Mouse (Mus musculus): ENCODE measurements around the gene Fgf14.
"Not testable (repeated sequence)": the region's sequence is repeated elsewhere in the genome, so short reads cannot be mapped to it uniquely, and the experiment has no call there.

Gene Fgf14

DNA sequence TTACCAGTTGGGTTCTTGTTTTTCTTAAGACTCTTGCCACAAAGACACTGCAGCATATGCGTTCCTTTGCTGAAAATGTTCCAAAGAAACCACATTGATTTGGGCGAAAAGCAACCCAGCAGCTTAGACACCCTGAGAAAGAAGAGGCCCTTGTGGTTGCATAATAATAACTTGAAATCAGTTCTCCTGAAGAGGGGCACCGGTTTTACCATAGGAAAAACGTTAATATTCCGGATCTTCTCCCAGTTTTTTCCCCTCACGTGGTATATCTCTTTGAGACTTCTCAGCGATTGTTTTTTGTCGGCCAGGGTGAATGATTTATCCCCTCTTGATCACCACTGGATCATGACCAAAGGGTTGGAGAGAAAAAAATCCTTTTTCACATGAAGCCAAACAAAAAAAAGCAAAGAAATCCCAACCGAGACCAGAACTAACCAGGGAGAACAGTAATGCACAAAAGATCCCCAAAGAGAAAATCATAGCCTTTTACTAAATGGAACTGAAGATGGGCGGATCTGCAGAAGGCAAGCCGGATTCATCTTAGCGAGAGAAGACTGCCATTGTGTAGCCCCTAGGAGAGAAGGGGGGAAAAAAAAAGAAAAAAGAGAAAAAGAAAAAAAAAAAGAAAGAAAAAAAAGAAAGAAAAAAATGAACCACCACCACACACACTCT is at the start of gene Fgf14:
Gene Fgf14, minus strand, starts transcription at position 622 of the 672 bp plus-strand sequence.
- no peak for DNase-seq (ENCODE audit: low read depth, low spot score)

DNA sequence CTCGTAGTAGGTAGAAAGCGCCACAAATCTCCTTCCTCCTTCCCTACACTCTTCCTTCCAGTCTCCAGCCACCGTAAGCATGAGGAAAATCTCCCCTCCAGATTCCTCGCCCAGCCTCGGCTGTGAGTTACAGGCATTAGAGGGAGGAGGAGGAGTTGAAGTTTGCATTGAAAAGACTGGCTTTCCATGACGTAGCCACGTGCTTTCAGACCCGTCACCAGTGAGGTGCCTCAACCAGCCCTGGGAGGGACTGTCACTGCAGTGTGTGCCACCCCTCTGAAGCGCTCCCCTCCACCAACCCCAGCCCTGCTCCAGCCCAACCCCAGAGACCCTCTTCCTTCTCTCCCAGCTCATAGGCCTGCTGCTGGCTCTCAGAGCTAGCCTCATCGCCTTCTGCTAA is 452 bp upstream of the Fgf14 start:
- DNase-seq (ENCODE audit: low read depth, low spot score): no peak

GRCm38 (mm10) chr14:124675654-124676505 is 1.0 kb downstream of the Fgf14 start:
- no peak for DNase-seq (ENCODE audit: low read depth, low spot score)

DNA sequence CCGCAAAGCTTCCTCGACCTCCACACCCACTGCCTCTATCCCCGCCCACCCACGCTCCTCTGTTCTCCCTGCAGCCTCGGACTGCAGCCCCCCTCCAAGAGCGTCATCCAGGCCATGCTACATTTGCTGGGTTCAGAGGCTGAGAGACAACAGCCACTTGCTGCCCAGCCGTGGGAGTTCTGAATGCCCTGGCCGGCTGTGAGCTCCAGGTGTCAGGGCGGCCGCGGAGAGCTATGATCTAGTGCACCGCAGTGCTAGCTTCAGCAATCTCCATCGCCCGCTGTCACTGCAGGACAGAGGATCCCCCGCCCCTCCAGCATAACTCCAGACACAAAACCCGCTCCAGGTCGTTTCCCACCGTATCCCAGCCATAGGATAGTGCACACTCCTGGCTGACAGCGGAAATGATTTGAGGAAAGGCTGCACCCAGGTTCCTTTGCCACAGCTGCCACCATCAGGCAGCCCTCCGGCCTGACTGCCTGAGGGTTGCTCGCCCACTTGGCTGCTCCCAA is 1.7 kb downstream of the Fgf14 start:
- DNase-seq (ENCODE audit: low read depth, low spot score): no peak

- DNase-seq (ENCODE audit: low read depth, low spot score): no peak
These were observed 2.3 kb downstream of the Fgf14 start for GRCm38 (mm10) chr14:124674536-124675141.

GRCm38 (mm10) chr14:124669739-124670138 is 7.2 kb downstream of the Fgf14 start:
- DNase-seq (ENCODE audit: low read depth, low spot score): no peak

GRCm38 (mm10) chr14:124642822-124643221 is 34.1 kb downstream of the Fgf14 start:
- no peak for DNase-seq (ENCODE audit: low read depth, low spot score)

- DNase-seq (ENCODE audit: low read depth, low spot score): no peak
These were observed 42.0 kb downstream of the Fgf14 start for GRCm38 (mm10) chr14:124634881-124635280.

GRCm38 (mm10) chr14:124613473-124613872 is 63.5 kb downstream of the Fgf14 start:
- no peak for DNase-seq (ENCODE audit: low read depth, low spot score)

GRCm38 (mm10) chr14:124606036-124606711 is 70.8 kb downstream of the Fgf14 start:
- no peak for DNase-seq (ENCODE audit: low read depth, low spot score)

- no peak for DNase-seq (ENCODE audit: low read depth, low spot score)
These were observed 71.7 kb downstream of the Fgf14 start for GRCm38 (mm10) chr14:124605031-124605743.

GRCm38 (mm10) chr14:124576571-124576970 is 100.4 kb downstream of the Fgf14 start:
- no peak for DNase-seq (ENCODE audit: low read depth, low spot score)

- no peak for DNase-seq (ENCODE audit: low read depth, low spot score)
These were observed 101.6 kb downstream of the Fgf14 start for GRCm38 (mm10) chr14:124575130-124575885.

- DNase-seq (ENCODE audit: low read depth, low spot score): no peak
These were observed 110.5 kb downstream of the Fgf14 start for GRCm38 (mm10) chr14:124566445-124566844.

GRCm38 (mm10) chr14:124561544-124561943 is 115.4 kb downstream of the Fgf14 start:
- DNase-seq (ENCODE audit: low read depth, low spot score): no peak

DNA sequence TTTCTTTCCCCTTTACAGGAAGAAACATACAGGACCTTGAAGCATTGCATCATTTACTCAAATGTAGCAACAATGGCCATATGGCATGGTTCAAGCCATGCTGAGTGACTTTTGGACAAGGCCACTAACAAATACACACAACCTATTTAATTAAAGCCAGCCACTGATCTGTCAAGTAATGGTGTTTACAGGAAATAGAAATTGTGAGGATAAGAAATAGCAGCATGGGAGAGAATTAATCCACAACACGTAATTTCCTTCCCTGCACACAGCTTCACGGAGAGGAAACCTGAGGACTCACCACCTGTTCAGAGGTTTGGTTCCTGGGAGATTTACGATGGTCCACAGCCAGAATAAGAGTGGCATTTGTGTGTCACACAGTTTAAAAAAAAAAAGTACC is 140.8 kb downstream of the Fgf14 start:
- no peak for DNase-seq (ENCODE audit: low read depth, low spot score)

DNA sequence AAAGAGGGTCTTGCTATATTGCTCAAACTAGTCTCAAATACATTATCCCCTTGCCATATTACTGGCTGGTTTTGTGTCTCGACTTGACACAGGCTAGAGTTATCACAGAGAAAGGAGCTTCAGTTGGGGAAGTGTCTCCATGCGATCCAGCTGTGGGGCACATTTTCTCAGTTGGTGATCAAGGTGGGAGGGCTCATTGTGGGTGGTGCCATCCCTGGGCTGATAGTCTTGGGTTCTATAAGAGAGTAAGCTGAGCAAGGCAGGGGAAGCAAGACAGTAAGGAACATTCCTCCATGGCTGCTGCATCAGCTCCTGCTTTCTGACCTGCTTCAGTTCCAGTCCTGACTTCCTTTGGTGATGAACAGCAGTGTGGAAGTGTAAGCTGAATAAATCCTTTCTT is 141.6 kb downstream of the Fgf14 start:
- DNase-seq (ENCODE audit: low read depth, low spot score): not testable (repeated sequence)

DNA sequence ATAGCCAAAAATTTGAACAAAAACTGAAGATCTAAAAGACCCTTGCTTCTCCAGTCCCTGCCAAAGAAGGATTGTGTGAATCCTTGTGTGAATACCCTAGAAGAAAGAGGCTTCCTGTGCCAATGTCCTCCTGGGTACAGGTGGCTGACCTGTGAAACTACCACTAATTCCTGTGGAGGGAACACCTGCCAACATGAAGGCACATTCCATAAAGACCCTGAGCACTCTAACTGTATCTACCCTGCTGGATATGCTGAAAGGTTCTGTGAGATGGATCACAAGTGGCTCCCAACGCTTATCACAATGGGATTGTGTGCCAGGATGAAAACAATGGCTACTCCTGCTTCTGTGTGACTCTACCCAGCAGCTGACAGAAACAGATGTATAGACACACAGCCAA is 144.9 kb downstream of the Fgf14 start:
- DNase-seq (ENCODE audit: low read depth, low spot score): no peak

DNA sequence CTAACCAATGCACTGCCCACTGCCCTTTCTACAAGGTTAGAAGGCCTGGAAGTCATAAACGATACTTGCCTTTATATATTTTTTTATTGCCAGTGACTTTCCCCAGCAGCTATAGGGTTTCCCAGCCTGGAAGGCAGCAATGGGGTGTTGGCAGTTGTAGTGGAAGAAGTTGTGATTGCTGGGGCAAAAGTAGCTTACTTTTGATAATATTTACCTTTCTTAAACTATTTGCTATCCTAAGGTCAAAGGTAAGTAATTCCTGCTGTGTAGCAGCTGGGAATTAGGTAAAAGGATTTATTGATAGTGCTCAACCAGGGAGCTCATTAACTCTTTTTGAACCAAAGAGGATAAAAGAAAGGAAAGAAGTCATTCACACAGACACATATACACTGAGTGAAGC is 164.9 kb downstream of the Fgf14 start:
- no peak for DNase-seq (ENCODE audit: low read depth, low spot score)

- DNase-seq (ENCODE audit: low read depth, low spot score): no peak
These were observed 188.0 kb downstream of the Fgf14 start for GRCm38 (mm10) chr14:124488971-124489370.

All from A20 (cell line).